Mouse (Mus musculus) right cerebral cortex, adult 2 months (tissue): ENCODE measurements at regions not wholly inside any gene's neighbourhood (a gene's known extent, or its start where the extent isn't known, plus 50 kb on each side); places are given as distances from the start of the nearest gene placed in this dataset.

Experiments used
- DNase-seq, 2 experiments: peaks; one replicate each; pipeline ENCODE4 v3.0.0; 2021 to 2022; ENCODE audit warnings: low spot score in 2 of 2

- no peak for DNase-seq
Measured at GRCm38 (mm10) chr12:106186501-106186900, 176.5 kb downstream of the Vrk1 start.

- no peak for DNase-seq
Measured at GRCm38 (mm10) chr12:106191771-106192170, 181.7 kb downstream of the Vrk1 start.

- DNase-seq = no peak
Measured at GRCm38 (mm10) chr12:106199302-106199701, 189.3 kb downstream of the Vrk1 start.

- no peak for DNase-seq
Measured at GRCm38 (mm10) chr12:106203526-106203925, 193.5 kb downstream of the Vrk1 start.

- DNase-seq = no peak
Measured at GRCm38 (mm10) chr12:106210959-106211358, 200.9 kb downstream of the Vrk1 start.

GRCm38 (mm10) chr12:106211488-106211887 is 201.5 kb downstream of the Vrk1 start:
- DNase-seq = no peak

GRCm38 (mm10) chr12:106212397-106212796 is 202.4 kb downstream of the Vrk1 start:
- DNase-seq = no peak

GRCm38 (mm10) chr12:106220071-106220470 is 210.0 kb downstream of the Vrk1 start:
- no peak for DNase-seq

- no peak for DNase-seq
Measured at GRCm38 (mm10) chr12:106226276-106226675, 216.2 kb downstream of the Vrk1 start.

GRCm38 (mm10) chr12:106226776-106227562 is 216.9 kb downstream of the Vrk1 start:
- DNase-seq = no peak

- no peak for DNase-seq
Measured at GRCm38 (mm10) chr12:106227563-106227840, 217.5 kb downstream of the Vrk1 start.

- DNase-seq = no peak
Measured at GRCm38 (mm10) chr12:106245178-106245840, 235.3 kb downstream of the Vrk1 start.

- no peak for DNase-seq
Measured at GRCm38 (mm10) chr12:106273591-106273990, 263.6 kb downstream of the Vrk1 start.

- DNase-seq = peak; percentile 39 to 43
Measured at GRCm38 (mm10) chr12:106277886-106278285, 267.9 kb downstream of the Vrk1 start.

- no peak for DNase-seq
Measured at GRCm38 (mm10) chr12:106282491-106283106, 272.6 kb downstream of the Vrk1 start.

- no peak for DNase-seq
Measured at GRCm38 (mm10) chr12:106284814-106285213, 274.8 kb downstream of the Vrk1 start.

GRCm38 (mm10) chr12:106288791-106289515 is 278.9 kb downstream of the Vrk1 start:
- no peak for DNase-seq

GRCm38 (mm10) chr12:106291476-106292046 is 281.5 kb downstream of the Vrk1 start:
- DNase-seq = no peak

GRCm38 (mm10) chr12:106293117-106293516 is 283.1 kb downstream of the Vrk1 start:
- DNase-seq = no peak

- no peak for DNase-seq
Measured at GRCm38 (mm10) chr12:106295596-106295995, 285.6 kb downstream of the Vrk1 start.

- DNase-seq = peak in 1 of 2 experiments; percentile 34
Measured at GRCm38 (mm10) chr12:106302617-106303016, 292.6 kb downstream of the Vrk1 start.
